ENCODE assay signal across 11 mouse cellular contexts in genomic region chr12:36632427-36632826, GRCm38 (mm10).
"Had no signal": no experiment of that assay in that cellular context is flagged by ENCODE, and none has a peak within 500 bp of the region (broad histone marks: within the 10 kb centered on the region; RNA-seq: fewer than 3 reads in every experiment).

No protein-coding gene starts in this region.

- ATAC-seq: liver, postnatal 0 days; lung, postnatal 0 days; midbrain, embryonic 16.5 days had no signal

- DNase-seq: liver, postnatal 0 days; lung, adult 2 months; lung, postnatal 14 days; lung, postnatal 36 days; midbrain, embryonic 14.5 days; right cerebral cortex, postnatal 14 days; thymus, adult 2 months; thymus, postnatal 25 days; thymus, postnatal 4 days had no signal
